Mouse (Mus musculus): ENCODE results near the gene Dcaf10. TPM values are rescaled to one million over a fixed set of nuclear protein-coding genes. Genes with fewer than 3 reads are reported as not detected.

The Dcaf10 gene
- polyA plus RNA-seq, 1 experiment, result 6.4 TPM

DNA sequence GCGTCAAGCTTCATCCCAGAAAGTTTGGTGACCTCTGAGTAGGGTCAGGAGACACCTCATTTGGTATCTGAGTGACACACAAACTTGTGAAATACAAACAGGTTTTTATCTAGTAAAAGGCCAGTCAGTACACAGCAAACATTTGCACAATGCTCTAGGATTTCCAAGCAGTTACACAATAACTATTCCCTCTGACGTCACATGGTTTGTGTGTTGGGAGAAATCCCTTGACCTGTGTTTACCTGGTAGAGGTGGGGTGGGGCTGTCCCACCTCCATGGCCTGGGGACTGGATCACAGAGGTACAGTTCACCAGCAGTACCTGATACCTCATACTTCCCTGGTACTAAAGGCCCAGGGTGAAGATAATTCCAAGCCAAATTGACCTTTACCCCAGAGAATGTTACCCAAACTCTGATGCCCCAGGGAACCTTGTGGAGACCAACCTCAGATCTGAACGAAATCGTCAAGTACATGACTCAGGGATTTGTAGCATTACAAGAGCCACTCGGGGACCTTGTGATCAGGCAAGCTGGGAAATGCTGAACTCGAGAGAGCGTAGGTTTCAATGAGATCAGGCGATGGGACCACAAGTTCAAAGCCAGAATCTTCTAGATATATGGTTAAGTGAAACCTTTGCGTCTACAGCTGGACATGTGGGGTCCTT lies 71.9 kb downstream of the Dcaf10 start:
- WGBS, result 51% methylated on average over 9 of the region's 9 CpGs
- no peak for DNase-seq (ENCODE audit: low read depth, low spot score)

DNA sequence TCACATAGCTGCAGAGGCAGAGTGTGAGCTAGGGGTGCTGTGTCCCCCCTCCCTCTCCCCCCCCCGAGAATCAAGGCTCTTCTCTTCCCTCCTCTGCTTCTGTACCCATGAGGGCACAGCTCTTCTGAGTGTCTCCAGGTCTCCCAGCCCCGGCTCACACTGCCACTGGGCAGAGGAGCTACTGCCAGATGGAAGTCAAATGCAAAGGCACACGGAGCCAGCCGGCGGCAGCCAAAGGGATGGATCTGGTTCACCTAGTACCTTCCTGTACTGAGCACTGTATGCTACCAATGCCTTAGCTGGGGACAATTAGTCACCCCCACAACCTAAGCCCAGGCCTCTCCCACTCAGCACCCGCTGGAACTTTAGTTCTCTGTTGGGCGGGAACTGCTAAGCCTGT lies 74.4 kb downstream of the Dcaf10 start:
- DNase-seq (ENCODE audit: low read depth, low spot score), result no peak
- 78% methylated on average over 7 of the region's 7 CpGs for WGBS

DNA sequence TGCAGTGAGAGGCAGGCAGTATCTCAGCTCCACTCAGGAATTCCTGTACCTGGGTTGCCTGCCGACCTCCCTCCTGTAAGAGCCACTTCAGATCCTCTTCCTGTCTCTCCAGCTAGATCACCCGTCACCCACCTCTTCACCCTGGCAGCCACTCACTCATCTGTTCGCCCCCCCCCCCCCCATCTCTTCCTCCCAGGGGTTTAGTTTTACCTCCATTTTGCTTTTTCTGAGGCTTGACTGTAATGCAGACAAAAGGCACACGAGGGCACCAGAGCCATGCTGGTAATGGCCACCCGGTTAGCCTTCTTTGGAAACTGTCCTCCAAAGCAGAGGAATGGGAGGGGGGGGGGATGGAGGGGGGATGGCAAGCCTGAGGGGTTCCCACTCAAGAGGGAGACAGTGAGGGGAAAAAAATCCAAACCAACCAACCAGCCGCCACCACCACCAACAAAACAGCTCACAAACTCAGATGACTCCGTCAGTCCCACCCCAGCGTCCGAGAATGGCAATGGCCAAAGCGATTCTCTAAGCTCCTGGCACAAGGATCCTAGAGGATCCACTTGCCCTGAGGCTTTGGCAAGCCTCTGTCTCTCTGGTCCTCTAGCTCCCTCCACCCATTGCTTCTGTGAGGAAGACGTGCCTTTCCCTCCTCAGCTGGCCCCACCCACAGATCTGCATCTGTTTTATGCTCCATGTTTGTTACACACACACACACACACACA lies 76.5 kb downstream of the Dcaf10 start:
- no peak for DNase-seq (ENCODE audit: low read depth, low spot score)
- 29% methylated on average over 11 of the region's 11 CpGs for WGBS

DNA sequence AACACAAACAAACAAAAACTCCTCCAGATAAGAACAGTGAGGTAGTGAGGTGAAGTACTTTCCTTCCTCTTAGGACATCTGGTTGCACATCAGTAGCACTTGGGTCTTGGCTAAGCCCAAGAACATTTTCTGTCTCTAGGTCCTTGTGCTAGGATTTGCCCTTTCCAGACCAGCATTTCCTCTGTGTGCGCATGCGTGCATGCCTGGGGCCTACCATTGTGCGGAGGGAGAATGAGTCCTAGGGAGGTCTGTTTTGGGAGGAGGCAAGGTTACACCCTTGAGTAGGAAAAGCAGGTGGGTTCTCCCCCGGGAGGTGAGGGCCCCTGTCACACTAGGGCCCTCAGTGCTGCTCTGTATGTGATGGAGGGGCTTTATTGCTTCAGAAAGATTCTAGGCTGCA lies 77.2 kb downstream of the Dcaf10 start:
- 85% methylated on average over 4 of the region's 4 CpGs for WGBS
- no peak for DNase-seq (ENCODE audit: low read depth, low spot score)

DNA sequence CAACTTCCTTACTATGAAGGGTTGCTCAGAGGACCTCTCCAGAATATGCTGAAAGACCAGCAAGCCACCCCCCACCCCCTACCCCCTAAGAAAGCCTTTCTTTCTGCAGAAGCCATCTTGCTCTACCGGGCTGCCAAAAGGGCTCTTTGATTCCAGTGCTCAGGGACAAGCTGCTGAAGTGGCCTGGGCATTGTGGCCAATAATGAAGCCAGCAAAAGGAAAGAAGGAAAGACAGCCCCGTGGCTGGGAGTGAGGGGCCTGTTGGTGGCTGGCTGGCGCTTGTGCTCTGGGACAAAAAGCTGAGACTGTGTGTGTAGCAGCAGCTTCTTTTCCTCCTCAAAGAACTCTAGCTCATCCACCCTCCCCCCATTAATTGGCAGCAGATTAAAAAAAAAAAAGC lies 78.8 kb downstream of the Dcaf10 start:
- WGBS, result 85% methylated on average over 3 of the region's 3 CpGs
- DNase-seq (ENCODE audit: low read depth, low spot score), result no peak

DNA sequence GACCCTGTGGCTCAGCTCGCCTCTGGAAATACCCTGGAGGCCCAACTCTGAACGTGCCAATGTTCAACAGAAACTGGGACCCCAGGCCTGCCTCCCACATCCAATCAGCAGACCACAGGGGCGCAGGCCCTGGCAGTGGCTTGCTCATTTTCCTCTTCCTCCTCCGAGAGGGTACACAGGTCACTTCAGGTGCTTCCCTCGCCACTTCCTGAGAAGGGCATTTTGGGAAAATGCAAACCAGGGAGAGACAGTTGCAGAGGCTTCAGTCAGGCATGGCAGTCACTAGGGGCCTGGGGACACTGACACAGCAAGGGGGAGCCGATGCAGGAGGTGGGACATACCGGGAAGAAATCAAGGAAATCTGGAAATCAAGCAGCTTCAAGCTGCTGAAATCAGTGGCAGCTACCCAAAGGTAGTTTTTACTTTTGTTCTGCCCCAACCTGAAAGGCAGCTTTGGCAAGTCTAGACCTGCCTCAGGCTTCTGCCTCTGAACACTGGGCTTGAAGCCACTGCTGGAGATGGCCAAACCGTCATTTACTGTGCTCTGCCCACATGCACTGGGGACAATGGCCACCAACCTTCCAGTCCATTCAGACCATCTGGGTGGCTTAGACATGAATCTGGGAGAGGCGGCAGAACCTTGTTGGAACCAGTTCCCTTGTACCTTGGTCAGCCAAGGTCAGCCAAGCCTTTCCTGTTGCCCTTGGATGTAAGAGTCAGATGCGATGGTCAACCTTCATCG lies 79.8 kb downstream of the Dcaf10 start:
- no peak for DNase-seq (ENCODE audit: low read depth, low spot score)

DNA sequence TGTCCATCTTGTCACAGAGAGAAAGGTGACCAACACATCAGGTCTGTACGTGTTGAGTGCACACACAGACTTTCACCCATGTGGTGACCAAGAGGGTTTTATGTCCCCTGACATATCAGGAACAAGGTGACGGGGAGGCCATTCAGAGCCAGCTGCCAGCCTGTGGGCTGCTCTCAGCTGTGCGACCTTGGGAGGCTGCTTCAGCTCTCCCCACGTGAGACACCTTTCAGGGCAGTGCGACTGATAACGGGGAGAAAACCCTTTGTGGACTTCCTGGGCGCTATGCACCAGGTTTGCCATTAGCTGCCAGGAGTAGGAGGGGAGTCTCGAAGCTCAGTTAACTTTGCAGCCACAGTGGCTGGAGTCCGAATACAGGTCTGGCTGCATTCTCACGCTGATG lies 80.7 kb downstream of the Dcaf10 start:
- WGBS, result 91% methylated on average over 10 of the region's 10 CpGs
- no peak for DNase-seq (ENCODE audit: low read depth, low spot score)

More for the DNA sequence above, 79.8 kb downstream of the Dcaf10 start:
- 86% methylated on average over 11 of the region's 11 CpGs for WGBS

DNA sequence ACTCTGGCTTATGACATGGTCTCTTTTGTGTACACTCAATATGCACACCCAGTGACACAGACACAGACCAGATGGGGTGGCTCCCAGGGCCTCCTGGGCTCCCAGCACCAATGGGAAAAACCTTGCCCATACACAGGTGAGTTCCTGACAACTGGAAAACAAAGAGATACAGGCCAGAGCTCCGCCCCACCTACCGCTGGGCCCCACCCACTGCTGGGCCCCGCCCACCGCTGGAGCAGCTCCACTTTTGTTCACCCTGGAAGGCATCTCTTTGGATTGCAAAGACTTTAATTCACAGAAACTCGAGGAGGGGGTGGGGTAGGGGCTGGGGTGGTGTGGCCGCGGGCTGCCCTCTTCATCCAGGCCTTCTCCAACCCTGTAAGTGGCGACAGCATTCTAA lies 81.5 kb downstream of the Dcaf10 start:
- DNase-seq (ENCODE audit: low read depth, low spot score), result no peak
- 26% methylated on average over 8 of the region's 8 CpGs for WGBS

DNA sequence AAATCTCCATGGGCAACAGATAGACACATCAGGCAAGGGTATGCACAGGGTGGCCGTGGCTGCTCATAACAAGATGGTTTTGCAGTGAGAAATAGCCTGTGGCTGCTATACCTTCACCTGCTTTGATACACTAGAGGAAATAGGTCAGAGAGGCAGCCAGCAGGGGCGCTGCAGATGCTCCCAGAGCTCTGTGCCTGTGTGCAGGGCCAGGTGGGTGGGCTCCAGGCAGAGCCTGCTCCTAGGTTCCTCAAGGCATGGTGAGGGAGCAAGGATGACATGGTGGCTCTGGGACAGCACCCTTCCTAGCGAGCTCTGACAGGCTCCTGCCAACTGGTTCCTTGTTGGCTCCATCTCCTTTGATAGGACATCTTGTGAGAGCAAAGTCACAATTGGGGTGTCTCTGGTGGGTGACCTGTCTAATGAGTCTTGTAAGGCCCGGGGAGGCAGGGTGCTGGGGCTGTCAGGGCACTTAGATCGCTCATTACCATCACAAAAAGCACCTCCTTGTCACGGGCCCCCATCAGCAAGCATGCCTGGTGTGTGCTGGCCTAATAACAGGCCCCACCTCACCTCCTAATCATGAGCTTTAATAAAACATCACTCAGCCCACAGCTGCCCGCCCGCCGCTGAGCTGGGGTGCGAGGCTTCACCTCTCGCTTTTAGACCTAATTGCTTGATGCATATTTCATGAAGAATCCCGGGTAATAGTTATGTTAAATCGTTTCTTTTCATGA lies 85.0 kb downstream of the Dcaf10 start:
- 86% methylated on average over 13 of the region's 13 CpGs for WGBS
- no peak for DNase-seq (ENCODE audit: low read depth, low spot score)

Other genes starting within 250 kb of the Dcaf10 start
- gene Tomm5, start 234.0 kb upstream of the Dcaf10 start, polyA plus RNA-seq (2012; rRNA removed), result 134 and 140 TPM in 2 replicates
- gene Frmpd1, start 157.2 kb upstream of the Dcaf10 start, polyA plus RNA-seq (2012; rRNA removed), result 0.38 and 0.41 TPM in 2 replicates
- 2.3 and 2.6 TPM in 2 replicates for gene Trmt10b, start 45.0 kb upstream of the Dcaf10 start, polyA plus RNA-seq (2012; rRNA removed)
- gene Exosc3, start 631 bp downstream of the Dcaf10 start, polyA plus RNA-seq (2012; rRNA removed), result 13.7 and 15.6 TPM in 2 replicates
- 46.4 and 83.2 TPM in 2 replicates for gene Slc25a51, start 66.7 kb downstream of the Dcaf10 start, polyA plus RNA-seq (2012; rRNA removed)
- 33.5 and 36.9 TPM in 2 replicates for gene Shb, start 190.4 kb downstream of the Dcaf10 start, polyA plus RNA-seq (2012; rRNA removed)